Mouse (Mus musculus): ENCODE measurements around the gene Ddx47.

GRCm38 (mm10) chr6:134998781-134999180, 12.6 kb upstream of the Ddx47 start:
- TF ChIP-seq CTCF (IDR thresholded peaks at IDR 0.05; ENCODE audit: low read depth, low read length) (no peak), POLR2A (IDR thresholded peaks at IDR 0.05; ENCODE audit: extremely low read depth, insufficient read depth, low read length) (no peak)
